Mouse (Mus musculus) MN1 (cell line): ENCODE measurements around the gene Cfap299.
"Not testable (repeated sequence)": the region's sequence is repeated elsewhere in the genome, so short reads cannot be mapped to it uniquely, and the experiment has no call there.

Source experiments
- DNase-seq: peaks from one replicate; pipeline ENCODE4 v3.0.0-alpha.2; 2016; ENCODE audit warnings: low spot score

The Cfap299 gene

GRCm38 (mm10) chr5:98523783-98524182 is 194.7 kb downstream of the Cfap299 start:
- DNase-seq = no peak

- DNase-seq = no peak
Measured at GRCm38 (mm10) chr5:98541333-98541732, 212.2 kb downstream of the Cfap299 start.

- DNase-seq = no peak
Measured at GRCm38 (mm10) chr5:98550285-98550684, 221.2 kb downstream of the Cfap299 start.

GRCm38 (mm10) chr5:98550873-98551272 is 221.8 kb downstream of the Cfap299 start:
- no peak for DNase-seq

GRCm38 (mm10) chr5:98552395-98552794 is 223.3 kb downstream of the Cfap299 start, which contains the start of gene Gm11111:
Gm11111 (plus strand) TSS chr5:98552695.
- no peak for DNase-seq

GRCm38 (mm10) chr5:98552811-98553601 is 223.9 kb downstream of the Cfap299 start:
- no peak for DNase-seq

- no peak for DNase-seq
Measured at GRCm38 (mm10) chr5:98561301-98561700, 232.2 kb downstream of the Cfap299 start.

- no peak for DNase-seq
Measured at GRCm38 (mm10) chr5:98562806-98563205, 233.7 kb downstream of the Cfap299 start.

- no peak for DNase-seq
Measured at GRCm38 (mm10) chr5:98563801-98564200, 234.7 kb downstream of the Cfap299 start.

GRCm38 (mm10) chr5:98566461-98567193 is 237.5 kb downstream of the Cfap299 start:
- no peak for DNase-seq

GRCm38 (mm10) chr5:98568481-98568880 is 239.4 kb downstream of the Cfap299 start:
- DNase-seq = no peak

GRCm38 (mm10) chr5:98569029-98569513 is 240.0 kb downstream of the Cfap299 start:
- no peak for DNase-seq

GRCm38 (mm10) chr5:98572392-98572791 is 243.3 kb downstream of the Cfap299 start:
- no peak for DNase-seq

- no peak for DNase-seq
Measured at GRCm38 (mm10) chr5:98574711-98575470, 245.8 kb downstream of the Cfap299 start.

GRCm38 (mm10) chr5:98575471-98575834 is 246.3 kb downstream of the Cfap299 start:
- no peak for DNase-seq

- not testable (repeated sequence) for DNase-seq
Measured at GRCm38 (mm10) chr5:98576538-98576937, 247.4 kb downstream of the Cfap299 start.

- DNase-seq = no peak
Measured at GRCm38 (mm10) chr5:98578398-98578797, 249.3 kb downstream of the Cfap299 start.

GRCm38 (mm10) chr5:98580811-98581210 is 251.7 kb downstream of the Cfap299 start:
- DNase-seq = no peak

GRCm38 (mm10) chr5:98582051-98582450 is 252.9 kb downstream of the Cfap299 start:
- no peak for DNase-seq

GRCm38 (mm10) chr5:98585915-98586314 is 256.8 kb downstream of the Cfap299 start:
- no peak for DNase-seq

- DNase-seq = no peak
Measured at GRCm38 (mm10) chr5:98613511-98613910, 284.4 kb downstream of the Cfap299 start.

- DNase-seq = no peak
Measured at GRCm38 (mm10) chr5:98616902-98617301, 287.8 kb downstream of the Cfap299 start.
